Mouse (Mus musculus): ENCODE results near the gene Dnah6.

- TF ChIP-seq CTCF (IDR thresholded peaks at IDR 0.05; ENCODE audit: borderline replicate concordance, insufficient read depth, low read length): no peak
- TF ChIP-seq POLR2A (IDR thresholded peaks at IDR 0.05; ENCODE audit: low read depth, low read length): no peak
Measured at GRCm38 (mm10) chr6:73082571-73082970, 138.9 kb downstream of the Dnah6 start.

Measured in embryonic fibroblast, embryonic 13.5 days (primary cell).